Mouse (Mus musculus) olfactory bulb, adult 2 months (tissue): ENCODE measurements around the gene Pts.

Experiments
- CTCF ChIP-seq: fragments of 200-500 bp; IDR thresholded peaks from 2 replicates; pipeline ENCODE4 v1.5.1; 2012; ENCODE audit warnings: low read depth, mild to moderate bottlenecking, low read length, moderate library complexity; ENCODE audit not compliant: insufficient read depth
- POLR2A ChIP-seq: fragments of 200-500 bp; IDR thresholded peaks from 2 replicates; pipeline ENCODE4 v1.6.1; 2012; ENCODE audit warnings: mild to moderate bottlenecking, low read depth, low read length, moderate library complexity; ENCODE audit not compliant: insufficient read depth

DNA sequence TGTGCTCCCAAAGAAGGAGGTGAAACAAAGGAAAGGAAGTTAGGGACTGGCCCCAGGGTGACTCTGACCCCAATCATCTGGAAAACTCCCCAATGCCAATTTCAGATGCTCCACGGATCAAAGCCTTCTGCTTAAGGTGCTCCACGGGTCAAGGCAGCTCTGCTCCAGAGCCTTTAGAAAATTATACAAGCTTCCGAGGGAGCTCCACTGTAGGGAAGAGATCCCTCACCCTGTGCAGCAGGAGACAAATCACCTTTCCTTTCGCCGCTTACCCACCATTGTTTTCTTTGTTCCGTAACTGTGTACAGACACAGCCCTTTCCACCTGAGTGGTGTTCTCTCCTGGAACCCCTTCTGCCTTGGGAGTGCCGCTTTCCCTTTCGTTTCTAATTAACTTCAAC lies 52.8 kb downstream of the Pts start:
- TF ChIP-seq CTCF, result no peak
- TF ChIP-seq POLR2A, result no peak
